Mouse (Mus musculus) intestine, postnatal 0 days (tissue): ENCODE measurements around the gene Nrxn1. TPM values are rescaled to one million over a fixed set of nuclear protein-coding genes. Genes with fewer than 3 reads are reported as not detected.

Source experiments
- ATAC-seq: fragments of 200-750 bp; cut with Nextera tagmentation; 2 replicates; pipeline ENCODE4 v1.8.0; 2017; ENCODE audit warnings: mild to moderate bottlenecking, moderate TSS enrichment, moderate library complexity
- H3K27ac ChIP-seq: fragments of 300-500 bp; sonication (generic); 2 replicates; pipeline ENCODE4 v1.5.1; 2014; ENCODE audit warnings: mild to moderate bottlenecking, low read depth, low read length, moderate library complexity
- H3K27me3 ChIP-seq: fragments of 300-500 bp; sonication (generic); replicated peaks from 2 replicates; pipeline ENCODE4 v1.6.1; 2014; ENCODE audit warnings: low read length, mixed read lengths; ENCODE audit not compliant: control insufficient read depth, insufficient read depth
- H3K36me3 ChIP-seq: fragments of 300-500 bp; sonication (generic); 2 replicates; pipeline ENCODE4 v1.6.1; 2014; ENCODE audit warnings: mild to moderate bottlenecking, moderate library complexity; ENCODE audit not compliant: control insufficient read depth, insufficient read depth
- H3K4me1 ChIP-seq: fragments of 300-500 bp; sonication (generic); replicated peaks from 2 replicates; pipeline ENCODE4 v1.6.1; 2014; ENCODE audit warnings: antibody characterized with exemption, low read length, mixed read lengths; ENCODE audit not compliant: control insufficient read depth, insufficient read depth
- H3K4me2 ChIP-seq: fragments of 300-500 bp; sonication (generic); replicated peaks from 2 replicates; pipeline ENCODE4 v1.6.1; 2014; ENCODE audit warnings: low read depth, mild to moderate bottlenecking, moderate library complexity
- H3K4me3 ChIP-seq: fragments of 300-500 bp; sonication (generic); 2 replicates; pipeline ENCODE4 v1.5.1; 2014; ENCODE audit warnings: low read depth, low read length
- H3K9ac ChIP-seq: fragments of 300-500 bp; sonication (generic); 2 replicates; pipeline ENCODE4 v1.6.1; 2014; ENCODE audit warnings: mild to moderate bottlenecking, low read depth, low read length
- H3K9me3 ChIP-seq: fragments of 300-500 bp; sonication (generic); 2 replicates; pipeline ENCODE4 v1.6.1; 2016; ENCODE audit warnings: mixed run types; ENCODE audit not compliant: control insufficient read depth
- CTCF ChIP-seq: sonication (generic); IDR thresholded peaks from 2 replicates; pipeline ENCODE4 v1.5.1; 2016; ENCODE audit warnings: low read depth, mild to moderate bottlenecking, control low read depth, antibody characterized with exemption, moderate library complexity
- WGBS: fragments of 180-500 bp; shearing (Covaris S2); extraction: QIAGEN DNeasy Blood & Tissue Kit; methylation state at CpG from one replicate; pipeline ENCODE4 v1.1.7; 2014; 5-methylcytosine and 5-hydroxymethylcytosine counted together
- polyA plus RNA-seq: library from polyadenylated mRNA; unstranded; fragments of >200 nt; fragmentation: Nextera tagmentation; extraction: Ambion mirVana; gene quantifications from 2 replicates; pipeline ENCODE4 v1.2.1, GENCODE M21; 2015

Gene Nrxn1
- polyA plus RNA-seq, 1 experiment from 2014 or later: 0.99 TPM

DNA sequence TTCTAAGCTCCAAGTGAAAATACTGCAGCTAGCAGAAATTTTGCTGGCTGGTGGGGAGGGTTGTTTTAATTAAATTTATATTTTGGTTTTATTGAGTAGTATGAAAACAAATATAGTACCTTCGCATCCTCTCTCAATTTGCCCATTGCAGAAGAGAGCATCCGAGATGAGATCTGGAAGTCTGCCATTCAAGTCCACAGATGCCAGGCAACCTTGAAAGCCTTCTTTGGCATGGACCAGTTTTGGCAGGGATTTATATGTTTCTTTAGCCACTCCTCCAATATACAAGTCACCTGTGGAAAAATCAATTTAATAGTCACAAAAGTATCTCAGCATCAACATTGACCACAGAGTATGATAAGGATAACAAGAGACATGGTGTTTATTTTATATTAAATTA, 527.7 kb downstream of the Nrxn1 start:
- Histone ChIP-seq H3K4me1 (no peaks in the 10 kb centered on the region), H3K27ac (no peak overlapping the region), H3K4me2 (no peak overlapping the region), H3K4me3 (no peak overlapping the region), H3K27me3 (no peaks in the 10 kb centered on the region), H3K9ac (no peak overlapping the region), H3K9me3 (no peaks in the 10 kb centered on the region), H3K36me3 (no peaks in the 10 kb centered on the region)
- no peak for ATAC-seq
- no peak for TF ChIP-seq CTCF
- 81% methylated on average over 2 of the region's 2 CpGs for WGBS

DNA sequence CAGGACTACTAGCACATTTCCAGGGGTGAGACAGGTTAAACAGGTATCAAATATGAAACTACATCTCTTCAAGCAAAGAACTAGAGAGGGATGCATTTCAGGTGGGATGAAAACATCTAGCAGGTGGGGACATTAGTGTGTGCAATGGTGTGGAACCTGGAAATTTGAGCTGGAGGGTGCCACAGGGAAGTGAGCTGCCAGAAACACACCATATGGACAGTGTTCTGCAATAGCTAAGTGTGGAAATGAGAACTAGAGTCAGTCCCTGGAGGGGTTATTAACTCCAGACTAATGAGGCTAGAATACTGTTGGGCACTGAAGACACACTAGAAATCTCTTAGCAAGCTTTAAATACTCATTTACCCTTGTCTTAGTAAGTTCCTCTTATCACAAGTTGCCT, 536.5 kb downstream of the Nrxn1 start:
- no peaks in the 10 kb centered on the region for H3K27me3 ChIP-seq
- H3K36me3 ChIP-seq: no peaks in the 10 kb centered on the region
- H3K27ac ChIP-seq: no peak overlapping the region
- no peak for ATAC-seq
- TF ChIP-seq CTCF: no peak
- no peak overlapping the region for H3K4me2 ChIP-seq
- H3K4me1 ChIP-seq: no peaks in the 10 kb centered on the region
- no peaks in the 10 kb centered on the region for H3K9me3 ChIP-seq
- H3K9ac ChIP-seq: no peak overlapping the region
- H3K4me3 ChIP-seq: no peak overlapping the region

GRCm38 (mm10) chr17:90550415-90550814, 542.5 kb downstream of the Nrxn1 start:
- no peak overlapping the region for H3K4me3 ChIP-seq
- no peaks in the 10 kb centered on the region for H3K27me3 ChIP-seq
- H3K36me3 ChIP-seq: no peaks in the 10 kb centered on the region
- H3K27ac ChIP-seq: no peak overlapping the region
- no peak for ATAC-seq
- H3K4me1 ChIP-seq: no peaks in the 10 kb centered on the region
- TF ChIP-seq CTCF: no peak
- WGBS: 81% methylated on average over 4 of the region's 4 CpGs
- H3K9ac ChIP-seq: no peak overlapping the region
- H3K9me3 ChIP-seq: no peaks in the 10 kb centered on the region
- H3K4me2 ChIP-seq: no peak overlapping the region

DNA sequence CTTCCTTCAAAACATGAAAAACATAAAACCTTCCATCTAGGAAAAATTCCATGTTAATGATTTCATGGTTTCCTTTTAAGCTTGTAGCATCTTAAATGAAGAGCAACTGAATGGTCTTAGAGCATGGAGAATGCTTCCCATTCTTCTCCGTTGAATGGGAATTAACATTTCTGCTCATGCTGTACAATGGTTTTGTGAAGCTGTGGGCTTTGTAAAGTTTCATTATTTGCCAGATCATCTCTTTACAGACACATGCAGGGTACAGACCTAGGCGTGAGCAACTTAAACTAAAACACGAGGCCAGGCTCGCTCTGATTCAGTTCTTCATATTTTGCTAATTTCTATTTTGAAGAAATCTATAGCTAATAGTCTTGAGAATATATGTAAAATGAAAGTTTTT, 546.1 kb downstream of the Nrxn1 start:
- Histone ChIP-seq H3K4me2 (no peak overlapping the region), H3K36me3 (no peaks in the 10 kb centered on the region), H3K27ac (no peak overlapping the region), H3K4me3 (no peak overlapping the region), H3K9ac (no peak overlapping the region), H3K4me1 (no peaks in the 10 kb centered on the region), H3K27me3 (no peaks in the 10 kb centered on the region), H3K9me3 (no peaks in the 10 kb centered on the region)
- no peak for TF ChIP-seq CTCF
- no peak for ATAC-seq
- 83% methylated on average over 4 of the region's 4 CpGs for WGBS

DNA sequence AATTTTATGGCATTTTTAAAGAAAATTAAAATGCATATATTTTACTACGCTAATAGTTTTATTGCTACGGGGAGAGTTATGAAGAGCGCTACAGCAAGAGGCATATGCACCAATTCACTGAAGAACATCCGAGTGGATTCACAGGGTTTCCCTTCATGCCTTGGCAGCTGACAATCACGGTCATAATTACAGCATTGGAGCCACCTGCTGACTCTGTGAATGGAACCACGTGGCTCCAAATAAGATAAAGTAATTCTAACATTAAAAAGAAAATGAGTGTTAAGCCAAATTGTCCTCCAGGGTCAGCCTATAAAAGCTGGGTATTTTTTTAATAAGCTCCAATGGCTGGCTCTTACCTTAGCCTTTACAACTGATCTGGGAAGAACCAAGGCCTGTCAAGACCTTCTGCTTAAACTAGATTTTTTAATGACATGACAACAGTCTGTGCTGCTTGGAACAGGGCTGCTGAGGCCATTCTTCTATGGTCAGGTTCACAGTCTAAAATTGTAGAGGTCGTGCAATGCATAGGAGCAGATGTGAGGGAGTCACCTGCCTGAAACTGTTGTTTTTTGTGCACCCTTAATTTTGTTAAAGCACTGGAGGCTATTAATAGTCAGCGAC, 548.1 kb downstream of the Nrxn1 start:
- Histone ChIP-seq H3K4me2 (no peak overlapping the region), H3K9me3 (no peaks in the 10 kb centered on the region), H3K36me3 (no peaks in the 10 kb centered on the region), H3K27me3 (no peaks in the 10 kb centered on the region), H3K27ac (no peak overlapping the region), H3K4me1 (no peaks in the 10 kb centered on the region), H3K4me3 (no peak overlapping the region), H3K9ac (no peak overlapping the region)
- ATAC-seq: no peak
- TF ChIP-seq CTCF: no peak
- 74% methylated on average over 8 of the region's 8 CpGs for WGBS

DNA sequence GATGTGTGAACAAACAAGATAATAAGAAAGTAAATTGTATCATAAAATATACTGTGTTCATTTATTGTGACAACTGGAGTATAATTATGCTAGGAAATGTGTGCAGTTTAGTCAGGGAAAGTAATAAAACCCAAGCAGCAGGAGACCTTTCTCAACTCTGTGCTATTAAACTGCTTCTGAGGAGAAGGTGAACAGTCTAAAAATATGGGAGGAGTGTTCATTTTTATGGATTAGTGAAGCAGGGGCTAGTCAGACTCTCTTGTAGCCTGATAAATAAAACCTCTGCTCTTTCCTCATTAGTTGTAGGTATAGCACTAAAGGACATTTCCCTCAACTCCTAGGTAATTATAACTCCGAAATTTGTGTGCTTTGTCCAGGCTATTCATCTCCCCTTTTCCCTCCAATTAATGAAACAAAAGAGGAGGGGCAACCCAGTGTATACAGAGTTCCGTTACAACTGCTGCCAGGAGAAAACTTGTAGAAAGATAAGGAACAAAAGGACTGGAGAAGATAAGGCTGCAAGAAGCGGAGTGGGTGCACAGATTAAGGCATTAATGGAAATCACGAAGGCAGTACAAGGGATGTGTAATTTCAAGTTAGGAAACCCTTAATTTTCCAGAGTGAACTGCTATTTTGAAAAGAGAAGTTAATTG, 548.8 kb downstream of the Nrxn1 start:
- no peaks in the 10 kb centered on the region for H3K36me3 ChIP-seq
- H3K4me2 ChIP-seq: no peak overlapping the region
- no peak overlapping the region for H3K9ac ChIP-seq
- no peaks in the 10 kb centered on the region for H3K9me3 ChIP-seq
- no peaks in the 10 kb centered on the region for H3K4me1 ChIP-seq
- ATAC-seq: no peak
- H3K27me3 ChIP-seq: no peaks in the 10 kb centered on the region
- no peak for TF ChIP-seq CTCF
- WGBS: 25% methylated on average over 4 of the region's 4 CpGs
- no peak overlapping the region for H3K4me3 ChIP-seq
- no peak overlapping the region for H3K27ac ChIP-seq
